Mouse (Mus musculus) bone marrow, adult 2 months (tissue): ENCODE results near the gene Tcf23.

ENCODE experiments used
- CTCF ChIP-seq: fragments of 200-500 bp; IDR thresholded peaks from 2 replicates; pipeline ENCODE4 v1.5.1; 2011; ENCODE audit warnings: low read length, control low read depth; ENCODE audit not compliant: control insufficient read depth, insufficient read depth
- POLR2A ChIP-seq: fragments of 200-500 bp; IDR thresholded peaks from 2 replicates; pipeline ENCODE4 v1.6.1; 2011; ENCODE audit warnings: low read depth, mild to moderate bottlenecking, control low read depth, low read length, borderline replicate concordance; ENCODE audit not compliant: control insufficient read depth

- TF ChIP-seq POLR2A: no peak
- no peak for TF ChIP-seq CTCF
These were observed 40.4 kb upstream of the Tcf23 start for GRCm38 (mm10) chr5:30927945-30928529.
